Mouse (Mus musculus) c-Kit-positive CD71-negative TER-119-negative erythroid progenitor cells, embryonic 14.5 days (primary cell): ENCODE results near the gene Nusap1.
A peak's percentile ranks its signal among the peaks of the same experiment; 100 is the strongest.
"Not testable (repeated sequence)": the region's sequence is repeated elsewhere in the genome, so short reads cannot be mapped to it uniquely, and the experiment has no call there.

ENCODE experiments used
- DNase-seq: peaks from one replicate; pipeline ENCODE4 v3.0.0-alpha.2; 2013; ENCODE audit warnings: low read depth

Nusap1 gene

GRCm38 (mm10) chr2:119644254-119644653 is 26.2 kb downstream of the Nusap1 start:
- DNase-seq: no peak

GRCm38 (mm10) chr2:119662220-119663182 is 44.4 kb downstream of the Nusap1 start, which contains the start of gene Ndufaf1:
Gene Ndufaf1 (minus strand): TSS chr2:119662827.
- DNase-seq: peak; percentile 83

- not testable (repeated sequence) for DNase-seq
Measured at GRCm38 (mm10) chr2:119665744-119666143, 47.6 kb downstream of the Nusap1 start.

GRCm38 (mm10) chr2:119669010-119669409 is 50.9 kb downstream of the Nusap1 start:
- no peak for DNase-seq

- peak; percentile 69 for DNase-seq
Measured at GRCm38 (mm10) chr2:119674525-119675214, 56.6 kb downstream of the Nusap1 start, which contains the start of gene Rtf1. Gene Rtf1 (plus strand): TSS chr2:119675068.

GRCm38 (mm10) chr2:119675215-119675784 is 57.2 kb downstream of the Nusap1 start:
- DNase-seq: peak; percentile 50

GRCm38 (mm10) chr2:119675831-119676230 is 57.7 kb downstream of the Nusap1 start:
- no peak for DNase-seq

GRCm38 (mm10) chr2:119683706-119684105 is 65.6 kb downstream of the Nusap1 start:
- DNase-seq: no peak

GRCm38 (mm10) chr2:119692003-119692701 is 74.1 kb downstream of the Nusap1 start:
- DNase-seq: no peak

- no peak for DNase-seq
Measured at GRCm38 (mm10) chr2:119694826-119695225, 76.7 kb downstream of the Nusap1 start.

- no peak for DNase-seq
Measured at GRCm38 (mm10) chr2:119696111-119696510, 78.0 kb downstream of the Nusap1 start.

- peak; percentile 33 for DNase-seq
Measured at GRCm38 (mm10) chr2:119698472-119698871, 80.4 kb downstream of the Nusap1 start.

- DNase-seq: no peak
Measured at GRCm38 (mm10) chr2:119699962-119700361, 81.9 kb downstream of the Nusap1 start.
